Mouse (Mus musculus): Measurements from ENCODE around the gene Rnf5. TPM values are rescaled to one million over a fixed set of nuclear protein-coding genes. Genes with fewer than 3 reads are reported as not detected.
A peak's percentile ranks its signal among the peaks of the same experiment; 100 is the strongest.

The Rnf5 gene
- polyA plus RNA-seq, 1 experiment from 2014 or later: 114 TPM

- Histone ChIP-seq H3K4me2 (ENCODE audit: low read depth, low read length) (peak overlapping the region; percentile 100), H3K4me3 (ENCODE audit: low read length) (peak overlapping the region; percentile 59), H3K36me3 (ENCODE audit: control insufficient read depth, insufficient read depth) (no peaks in the 10 kb centered on the region), H3K27me3 (ENCODE audit: control insufficient read depth, insufficient read depth, low read length) (no peaks in the 10 kb centered on the region), H3K4me1 (ENCODE audit: control insufficient read depth, insufficient read depth, low read length) (peaks cover 32% of the 10 kb centered on the region), H3K9me3 (replicated peaks; ENCODE audit: control insufficient read depth, low read length) (no peaks in the 10 kb centered on the region), H3K9ac (ENCODE audit: low read length) (peak overlapping the region; percentile 95), H3K27ac (ENCODE audit: low read length) (peak overlapping the region; percentile 86)
- 30% methylated on average over 32 of the region's 32 CpGs for WGBS
- ATAC-seq (replicated peaks; ENCODE audit: extremely low read depth, insufficient read depth, low FRiP score): no peak; the same call in 1 of the 2 replicates
Measured at GRCm38 (mm10) chr17:34585877-34586771, 17.4 kb downstream of the Rnf5 start.

DNA sequence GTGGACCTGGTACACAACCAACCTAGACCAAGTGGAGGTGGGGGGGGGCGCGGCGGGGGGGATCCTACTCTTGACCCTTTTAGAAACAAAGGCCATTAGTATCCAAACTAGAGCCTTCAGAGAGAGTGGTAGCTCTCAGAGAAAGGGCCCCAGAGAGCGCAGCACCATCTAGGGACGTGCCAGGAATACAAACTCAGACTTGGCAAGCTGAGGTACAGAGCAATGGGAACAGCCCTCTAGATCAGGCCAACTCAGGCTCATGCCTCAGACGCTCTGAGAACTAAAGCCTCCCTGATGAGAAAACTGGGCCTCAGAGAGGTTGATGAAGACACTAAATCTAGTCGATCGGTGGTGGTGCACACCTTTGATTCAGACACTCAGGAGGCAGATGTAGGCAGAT is 18.4 kb downstream of the Rnf5 start:
- H3K9me3 ChIP-seq (replicated peaks; ENCODE audit: control insufficient read depth, low read length): no peaks in the 10 kb centered on the region
- no peak for ATAC-seq (replicated peaks; ENCODE audit: extremely low read depth, insufficient read depth, low FRiP score)
- H3K4me2 ChIP-seq (ENCODE audit: low read depth, low read length): no peak overlapping the region
- no peak overlapping the region for H3K4me3 ChIP-seq (ENCODE audit: low read length)
- no peak overlapping the region for H3K27ac ChIP-seq (ENCODE audit: low read length)
- no peaks in the 10 kb centered on the region for H3K27me3 ChIP-seq (ENCODE audit: control insufficient read depth, insufficient read depth, low read length)
- H3K9ac ChIP-seq (ENCODE audit: low read length): no peak overlapping the region
- no peaks in the 10 kb centered on the region for H3K36me3 ChIP-seq (ENCODE audit: control insufficient read depth, insufficient read depth)
- 81% methylated on average over 8 of the region's 8 CpGs for WGBS
- peaks cover 25% of the 10 kb centered on the region for H3K4me1 ChIP-seq (ENCODE audit: control insufficient read depth, insufficient read depth, low read length)

DNA sequence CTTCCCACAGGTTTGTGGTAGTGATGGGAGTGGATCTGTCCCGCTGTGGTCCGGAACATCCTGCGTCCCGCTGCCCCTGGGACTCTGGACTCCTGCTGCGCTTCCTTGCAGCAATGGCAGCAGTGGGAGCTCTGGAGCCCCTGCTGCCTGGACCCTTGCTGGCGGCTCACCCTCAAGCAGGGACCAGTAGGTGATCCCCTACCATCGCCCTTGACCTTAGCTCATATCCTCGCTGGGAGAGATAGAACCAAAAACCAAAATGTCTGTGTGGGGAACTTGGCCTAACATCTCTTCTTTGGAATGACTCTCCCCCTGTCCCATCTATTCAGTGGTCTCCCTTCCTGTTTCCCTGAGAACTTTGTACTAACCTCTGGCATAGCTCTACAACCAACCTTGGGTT is 19.7 kb downstream of the Rnf5 start:
- Histone ChIP-seq H3K27me3 (ENCODE audit: control insufficient read depth, insufficient read depth, low read length) (no peaks in the 10 kb centered on the region), H3K27ac (ENCODE audit: low read length) (no peak overlapping the region), H3K4me2 (ENCODE audit: low read depth, low read length) (no peak overlapping the region), H3K9ac (ENCODE audit: low read length) (no peak overlapping the region), H3K36me3 (ENCODE audit: control insufficient read depth, insufficient read depth) (no peaks in the 10 kb centered on the region), H3K4me1 (ENCODE audit: control insufficient read depth, insufficient read depth, low read length) (peaks cover 17% of the 10 kb centered on the region), H3K4me3 (ENCODE audit: low read length) (no peak overlapping the region), H3K9me3 (replicated peaks; ENCODE audit: control insufficient read depth, low read length) (no peaks in the 10 kb centered on the region)
- WGBS: 89% methylated on average over 8 of the region's 8 CpGs
- ATAC-seq (replicated peaks; ENCODE audit: extremely low read depth, insufficient read depth, low FRiP score): no peak

DNA sequence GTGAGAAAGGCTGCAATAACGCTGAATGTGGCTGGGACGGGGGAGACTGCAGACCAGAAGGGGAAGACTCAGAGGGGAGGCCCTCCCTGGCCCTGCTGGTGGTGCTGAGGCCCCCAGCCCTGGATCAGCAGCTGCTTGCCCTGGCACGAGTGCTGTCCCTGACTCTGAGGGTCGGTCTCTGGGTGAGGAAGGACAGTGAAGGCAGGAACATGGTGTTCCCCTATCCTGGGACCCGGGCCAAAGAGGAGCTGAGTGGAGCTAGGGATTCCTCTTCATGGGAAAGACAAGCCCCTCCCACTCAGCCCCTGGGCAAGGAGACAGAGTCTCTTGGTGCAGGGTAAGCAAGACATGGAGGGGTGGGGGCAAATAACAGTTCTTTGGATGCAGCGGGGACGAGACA is 20.1 kb downstream of the Rnf5 start:
- 64% methylated on average over 7 of the region's 7 CpGs for WGBS
- peaks cover 14% of the 10 kb centered on the region for H3K4me1 ChIP-seq (ENCODE audit: control insufficient read depth, insufficient read depth, low read length)
- no peaks in the 10 kb centered on the region for H3K9me3 ChIP-seq (replicated peaks; ENCODE audit: control insufficient read depth, low read length)
- no peaks in the 10 kb centered on the region for H3K36me3 ChIP-seq (ENCODE audit: control insufficient read depth, insufficient read depth)
- no peaks in the 10 kb centered on the region for H3K27me3 ChIP-seq (ENCODE audit: control insufficient read depth, insufficient read depth, low read length)
- H3K27ac ChIP-seq (ENCODE audit: low read length): no peak overlapping the region
- no peak overlapping the region for H3K4me2 ChIP-seq (ENCODE audit: low read depth, low read length)
- H3K4me3 ChIP-seq (ENCODE audit: low read length): no peak overlapping the region
- H3K9ac ChIP-seq (ENCODE audit: low read length): no peak overlapping the region
- ATAC-seq (replicated peaks; ENCODE audit: extremely low read depth, insufficient read depth, low FRiP score): no peak

DNA sequence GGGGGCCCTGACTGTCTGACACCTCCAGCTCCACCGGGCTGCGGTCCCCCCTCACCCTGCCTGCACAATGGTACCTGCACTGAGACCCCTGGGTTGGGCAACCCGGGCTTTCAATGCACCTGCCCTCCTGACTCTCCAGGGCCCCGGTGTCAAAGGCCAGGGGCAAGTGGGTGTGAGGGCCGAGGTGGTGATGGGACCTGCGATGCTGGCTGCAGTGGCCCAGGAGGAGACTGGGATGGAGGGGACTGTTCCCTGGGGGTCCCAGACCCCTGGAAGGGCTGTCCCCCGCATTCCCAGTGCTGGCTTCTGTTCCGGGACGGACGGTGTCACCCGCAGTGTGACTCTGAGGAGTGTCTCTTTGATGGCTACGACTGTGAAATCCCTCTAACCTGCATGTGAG is 21.0 kb downstream of the Rnf5 start:
- no peak overlapping the region for H3K4me2 ChIP-seq (ENCODE audit: low read depth, low read length)
- WGBS: 81% methylated on average over 12 of the region's 12 CpGs
- H3K9me3 ChIP-seq (replicated peaks; ENCODE audit: control insufficient read depth, low read length): no peaks in the 10 kb centered on the region
- no peak overlapping the region for H3K4me3 ChIP-seq (ENCODE audit: low read length)
- H3K4me1 ChIP-seq (ENCODE audit: control insufficient read depth, insufficient read depth, low read length): peaks cover 9% of the 10 kb centered on the region
- ATAC-seq (replicated peaks; ENCODE audit: extremely low read depth, insufficient read depth, low FRiP score): no peak
- no peak overlapping the region for H3K9ac ChIP-seq (ENCODE audit: low read length)
- H3K27me3 ChIP-seq (ENCODE audit: control insufficient read depth, insufficient read depth, low read length): no peaks in the 10 kb centered on the region
- H3K36me3 ChIP-seq (ENCODE audit: control insufficient read depth, insufficient read depth): no peaks in the 10 kb centered on the region
- H3K27ac ChIP-seq (ENCODE audit: low read length): no peak overlapping the region

DNA sequence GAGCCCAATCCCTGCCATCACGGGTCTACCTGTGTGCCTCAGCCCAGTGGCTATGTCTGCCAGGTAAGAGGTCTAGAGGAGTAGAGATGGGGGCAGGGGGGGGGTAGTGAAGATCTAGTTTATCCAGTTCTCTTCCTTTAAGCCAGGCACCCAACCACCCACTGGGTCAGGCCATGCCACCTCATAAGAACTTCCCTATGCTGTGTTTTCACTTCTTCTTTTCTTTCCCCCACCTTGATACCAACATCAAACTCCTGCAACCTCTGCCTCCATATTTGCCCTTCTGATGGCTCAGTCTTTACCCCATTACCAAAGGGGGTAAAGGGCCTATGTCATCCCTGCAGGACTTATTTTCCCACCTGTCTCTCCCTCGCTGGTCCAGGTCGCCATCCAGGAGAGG is 25.4 kb downstream of the Rnf5 start:
- no peak for ATAC-seq (replicated peaks; ENCODE audit: extremely low read depth, insufficient read depth, low FRiP score)
- WGBS: 87% methylated on average over 3 of the region's 3 CpGs

DNA sequence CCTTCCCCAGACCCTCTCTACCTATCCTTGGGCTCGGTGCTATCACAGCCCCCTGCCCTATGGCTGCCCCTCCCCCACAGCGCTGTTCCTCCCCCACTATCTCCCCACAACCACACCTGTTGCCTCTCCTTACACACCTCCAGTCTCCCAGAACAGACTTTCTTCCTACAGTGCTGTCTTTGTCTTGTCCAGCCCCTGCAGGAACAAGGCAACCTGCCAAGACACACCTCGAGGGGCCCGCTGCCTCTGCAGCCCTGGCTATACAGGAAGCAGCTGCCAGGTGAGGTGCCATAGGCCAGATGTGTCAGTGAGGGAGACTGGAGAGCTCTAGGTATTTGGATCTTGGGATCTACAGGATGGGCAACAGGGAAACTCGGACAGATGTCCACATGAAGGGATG is 26.9 kb downstream of the Rnf5 start:
- Histone ChIP-seq H3K27ac (ENCODE audit: low read length) (no peak overlapping the region), H3K27me3 (ENCODE audit: control insufficient read depth, insufficient read depth, low read length) (no peaks in the 10 kb centered on the region), H3K4me1 (ENCODE audit: control insufficient read depth, insufficient read depth, low read length) (no peaks in the 10 kb centered on the region), H3K4me3 (ENCODE audit: low read length) (no peak overlapping the region), H3K9ac (ENCODE audit: low read length) (no peak overlapping the region), H3K4me2 (ENCODE audit: low read depth, low read length) (no peak overlapping the region), H3K9me3 (replicated peaks; ENCODE audit: control insufficient read depth, low read length) (no peaks in the 10 kb centered on the region), H3K36me3 (ENCODE audit: control insufficient read depth, insufficient read depth) (no peaks in the 10 kb centered on the region)
- WGBS: 59% methylated on average over 5 of the region's 5 CpGs
- no peak for ATAC-seq (replicated peaks; ENCODE audit: extremely low read depth, insufficient read depth, low FRiP score)

More for the DNA sequence above, 25.4 kb downstream of the Rnf5 start:
- Histone ChIP-seq H3K4me3 (ENCODE audit: low read length) (no peak overlapping the region), H3K9me3 (replicated peaks; ENCODE audit: control insufficient read depth, low read length) (no peaks in the 10 kb centered on the region), H3K27ac (ENCODE audit: low read length) (no peak overlapping the region), H3K4me1 (ENCODE audit: control insufficient read depth, insufficient read depth, low read length) (no peaks in the 10 kb centered on the region), H3K4me2 (ENCODE audit: low read depth, low read length) (no peak overlapping the region), H3K36me3 (ENCODE audit: control insufficient read depth, insufficient read depth) (no peaks in the 10 kb centered on the region), H3K27me3 (ENCODE audit: control insufficient read depth, insufficient read depth, low read length) (no peaks in the 10 kb centered on the region), H3K9ac (ENCODE audit: low read length) (no peak overlapping the region)

DNA sequence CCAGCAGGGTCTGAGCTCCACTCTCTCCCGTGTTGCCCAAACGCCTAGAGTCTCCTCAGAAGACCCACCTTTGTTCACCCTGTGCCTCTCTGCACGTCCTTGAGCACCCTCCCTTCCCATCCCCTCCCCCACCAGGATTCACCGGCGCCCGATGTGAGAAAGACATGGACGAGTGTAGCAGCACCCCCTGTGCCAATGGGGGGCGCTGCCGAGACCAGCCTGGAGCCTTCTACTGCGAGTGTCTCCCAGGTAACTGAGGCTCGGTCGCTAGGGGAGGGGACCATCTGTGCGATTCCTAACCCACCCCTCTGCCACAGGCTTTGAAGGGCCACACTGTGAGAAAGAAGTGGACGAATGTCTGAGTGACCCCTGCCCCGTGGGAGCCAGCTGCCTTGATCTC is 31.1 kb downstream of the Rnf5 start:
- H3K4me1 ChIP-seq (ENCODE audit: control insufficient read depth, insufficient read depth, low read length): no peaks in the 10 kb centered on the region
- no peaks in the 10 kb centered on the region for H3K9me3 ChIP-seq (replicated peaks; ENCODE audit: control insufficient read depth, low read length)
- H3K9ac ChIP-seq (ENCODE audit: low read length): no peak overlapping the region
- H3K4me3 ChIP-seq (ENCODE audit: low read length): no peak overlapping the region
- no peaks in the 10 kb centered on the region; the same call in 1 of the 2 replicates for H3K27me3 ChIP-seq (ENCODE audit: control insufficient read depth, insufficient read depth, low read length)
- no peaks in the 10 kb centered on the region for H3K36me3 ChIP-seq (ENCODE audit: control insufficient read depth, insufficient read depth)
- H3K27ac ChIP-seq (ENCODE audit: low read length): no peak overlapping the region
- H3K4me2 ChIP-seq (ENCODE audit: low read depth, low read length): no peak overlapping the region
- WGBS: 22% methylated on average over 15 of the region's 15 CpGs
- no peak for ATAC-seq (replicated peaks; ENCODE audit: extremely low read depth, insufficient read depth, low FRiP score)

DNA sequence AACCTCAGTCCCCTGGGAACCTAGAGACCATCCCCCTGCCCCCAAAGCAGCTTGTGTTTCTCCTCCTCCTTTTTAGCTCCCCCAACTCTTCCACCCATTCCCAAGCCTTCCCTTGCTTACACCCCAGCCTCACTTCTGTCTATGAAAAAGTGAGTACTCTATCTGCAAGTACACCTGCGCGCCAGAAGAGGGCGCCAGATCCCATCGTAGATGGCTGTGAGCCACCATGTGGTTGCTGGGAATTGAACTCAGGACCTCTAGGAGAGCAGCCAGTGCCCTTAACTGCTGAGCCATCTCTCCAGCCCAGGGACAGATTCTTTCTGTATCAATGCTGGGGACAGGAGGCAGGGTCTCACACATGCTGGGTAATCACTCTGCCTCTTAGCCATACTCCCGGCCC is 31.6 kb downstream of the Rnf5 start:
- Histone ChIP-seq H3K27me3 (ENCODE audit: control insufficient read depth, insufficient read depth, low read length) (no peaks in the 10 kb centered on the region; the same call in 1 of the 2 replicates), H3K9ac (ENCODE audit: low read length) (no peak overlapping the region), H3K9me3 (replicated peaks; ENCODE audit: control insufficient read depth, low read length) (no peaks in the 10 kb centered on the region), H3K4me3 (ENCODE audit: low read length) (no peak overlapping the region), H3K27ac (ENCODE audit: low read length) (no peak overlapping the region), H3K4me1 (ENCODE audit: control insufficient read depth, insufficient read depth, low read length) (no peaks in the 10 kb centered on the region), H3K36me3 (ENCODE audit: control insufficient read depth, insufficient read depth) (no peaks in the 10 kb centered on the region), H3K4me2 (ENCODE audit: low read depth, low read length) (no peak overlapping the region)
- 14% methylated on average over 5 of the region's 5 CpGs for WGBS
- no peak for ATAC-seq (replicated peaks; ENCODE audit: extremely low read depth, insufficient read depth, low FRiP score)

All from heart, embryonic 16.5 days (tissue).